Mouse (Mus musculus): ENCODE measurements at regions not wholly inside any gene's neighbourhood (a gene's known extent, or its start where the extent isn't known, plus 50 kb on each side); places are given as distances from the start of the nearest gene placed in this dataset.

- TF ChIP-seq CHD2 (IDR thresholded peaks at IDR 0.05; ENCODE audit: low read depth, low read length), result no peak
- no peak for TF ChIP-seq HCFC1 (IDR thresholded peaks at IDR 0.05; ENCODE audit: borderline replicate concordance, insufficient read depth, low read length)
- TF ChIP-seq MAFK (IDR thresholded peaks at IDR 0.05; ENCODE audit: insufficient read depth, low read depth, low read length), result no peak
Observed at GRCm38 (mm10) chr2:170203496-170203895, 55.6 kb upstream of the Zfp217 start.
